Mouse (Mus musculus) neutrophil, adult 5-6 weeks (primary cell): ENCODE data around the gene Scnn1g. TPM values are rescaled to one million over a fixed set of nuclear protein-coding genes. Genes with fewer than 3 reads are reported as not detected.

ENCODE experiments used
- ATAC-seq: fragments of 151-379, 151-347 bp; 2 replicates; pipeline ENCODE4 v1.8.0; 2017; ENCODE audit warnings: mild to moderate bottlenecking, moderate TSS enrichment; ENCODE audit not compliant: insufficient number of reproducible peaks, poor library complexity, low FRiP score, severe bottlenecking; ENCODE audit errors: extremely low read depth
- total RNA-seq: library from RNA; stranded (forward); fragments of 200-1000 nt; gene quantifications from 2 replicates; pipeline ENCODE4 v1.2.3, GENCODE M21; 2017

Gene Scnn1g
- total RNA-seq: not detected in 2 replicates

DNA sequence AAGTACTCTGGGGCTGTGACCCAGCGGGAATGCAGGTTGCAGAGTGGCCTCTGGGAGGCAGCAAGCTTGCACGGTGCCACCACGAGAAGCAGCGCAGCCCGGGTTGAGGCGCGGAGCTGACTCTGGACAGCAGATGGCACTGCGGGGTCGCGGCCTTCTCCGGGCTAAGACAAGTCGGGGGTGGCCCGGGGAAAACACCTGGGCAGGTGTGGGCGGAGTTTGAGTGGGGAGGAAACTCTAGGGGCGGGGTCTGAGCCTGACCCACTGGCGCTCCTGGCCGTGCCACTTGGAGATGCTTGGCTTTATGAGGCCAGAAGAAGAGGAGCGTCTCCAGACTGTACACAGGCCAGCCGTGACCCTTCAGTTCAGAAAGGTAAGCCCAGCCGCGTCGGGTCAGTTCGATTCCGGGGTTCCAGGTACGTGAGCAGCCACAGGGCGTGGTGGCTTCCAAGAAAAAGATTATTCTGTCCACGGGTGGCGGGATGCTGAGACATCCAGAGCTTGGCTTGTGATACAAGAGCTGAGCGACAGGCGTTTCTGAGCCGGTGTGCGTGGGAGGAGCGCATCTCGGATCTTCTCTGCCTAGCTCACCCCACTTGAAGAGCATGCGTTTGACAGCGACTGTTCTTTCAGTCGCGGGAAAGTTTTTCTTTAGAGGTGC is at the start of gene Scnn1g:
Gene Scnn1g (plus strand): TSS at position 309 of the 661 bp plus-strand sequence.
- ATAC-seq: peak; percentile 76

DNA sequence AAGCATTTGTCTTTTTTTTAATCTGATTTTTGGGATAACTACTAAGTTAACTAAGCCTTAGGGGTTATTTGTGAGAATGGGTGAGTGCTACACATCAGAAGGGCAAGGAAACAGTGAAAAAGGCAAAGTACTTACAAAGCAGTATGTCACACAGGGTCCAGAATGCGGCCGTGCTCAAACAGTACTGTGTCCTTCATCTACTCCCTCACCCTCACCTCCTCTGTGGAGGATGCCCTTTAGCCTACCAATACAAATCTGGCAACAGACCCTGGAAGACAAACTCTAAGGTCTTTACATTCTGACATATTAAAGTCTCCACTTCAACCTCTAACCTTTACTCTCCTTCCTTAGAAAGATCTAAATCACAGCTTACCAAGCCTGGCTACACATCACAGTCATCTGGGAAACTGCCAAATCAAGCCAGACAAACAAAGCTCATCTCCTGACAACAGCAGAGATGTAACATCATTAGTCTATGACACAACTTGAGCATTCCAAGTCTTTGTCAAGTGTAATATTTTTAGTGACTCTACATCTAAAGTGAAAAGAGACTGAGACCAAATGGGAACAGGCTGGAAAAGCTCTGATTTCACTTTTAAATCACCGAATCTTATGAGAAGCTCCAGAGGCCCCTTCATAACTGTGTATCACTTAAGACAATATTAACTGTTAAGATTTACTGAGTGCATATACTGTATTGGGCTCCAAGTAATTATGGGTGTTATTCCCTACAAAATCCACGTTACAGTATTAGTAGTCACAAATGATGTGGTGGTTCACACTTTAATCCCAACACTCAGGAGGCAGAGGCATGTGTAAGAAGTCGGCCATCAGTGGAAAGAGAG is 48.9 kb upstream of the Scnn1g start:
- ATAC-seq: no peak

DNA sequence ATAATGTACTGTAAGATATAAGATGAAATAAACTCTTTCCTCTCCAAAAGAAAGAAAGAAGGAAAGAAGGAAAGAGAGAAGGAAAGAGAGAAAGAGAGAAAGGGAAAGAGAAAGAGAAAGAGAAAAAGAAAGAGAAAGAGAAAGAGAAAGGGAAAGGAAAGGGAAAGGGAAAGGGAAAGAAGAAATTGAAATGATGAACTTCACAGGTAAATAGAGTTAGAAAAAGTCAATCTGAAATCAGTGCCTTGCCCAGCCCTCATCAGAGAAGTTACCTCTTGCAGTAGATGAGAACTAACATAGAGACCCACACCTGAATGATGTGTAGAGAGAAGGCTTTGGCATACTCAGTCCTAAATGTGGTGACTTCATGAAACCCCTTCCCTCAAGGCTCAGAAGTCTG is 44.9 kb upstream of the Scnn1g start:
- ATAC-seq: no peak

DNA sequence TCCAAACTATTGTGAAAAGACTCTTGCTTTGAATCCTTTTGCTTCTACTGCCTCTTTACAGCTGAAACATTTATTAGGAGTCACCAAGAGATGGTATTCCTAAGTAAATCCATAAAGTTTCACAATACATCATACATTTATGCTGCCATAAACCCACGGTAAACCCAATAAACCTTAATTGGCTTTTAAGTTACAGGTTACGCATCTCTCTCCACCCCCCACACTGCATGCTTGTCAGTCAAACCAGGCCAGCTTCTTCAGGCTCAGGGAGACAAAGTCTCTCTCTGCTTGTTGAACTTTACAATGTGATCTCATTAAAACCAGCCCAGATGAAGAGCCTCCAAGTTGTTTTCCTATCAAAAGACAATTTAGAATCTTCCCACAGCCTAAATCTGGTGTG is 42.5 kb upstream of the Scnn1g start:
- ATAC-seq: no peak

DNA sequence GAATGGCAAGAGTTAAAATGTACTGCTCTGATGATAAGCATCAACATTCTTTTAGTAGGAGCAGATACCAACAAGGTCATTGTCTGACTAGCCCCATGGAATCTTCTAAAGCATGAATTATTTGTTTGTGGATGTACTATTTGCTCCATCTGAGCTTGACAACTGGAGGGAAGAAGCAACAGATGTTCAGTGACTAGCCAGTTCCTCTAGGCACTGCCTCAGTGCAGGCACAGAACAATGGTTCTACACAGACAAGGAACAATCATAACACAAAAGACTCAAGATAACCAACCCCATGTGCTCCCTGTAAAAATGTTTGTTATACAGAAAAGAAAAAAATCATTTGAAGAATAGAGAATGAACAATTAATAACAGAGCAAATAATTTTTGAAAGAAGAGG is 37.1 kb upstream of the Scnn1g start:
- ATAC-seq: no peak

DNA sequence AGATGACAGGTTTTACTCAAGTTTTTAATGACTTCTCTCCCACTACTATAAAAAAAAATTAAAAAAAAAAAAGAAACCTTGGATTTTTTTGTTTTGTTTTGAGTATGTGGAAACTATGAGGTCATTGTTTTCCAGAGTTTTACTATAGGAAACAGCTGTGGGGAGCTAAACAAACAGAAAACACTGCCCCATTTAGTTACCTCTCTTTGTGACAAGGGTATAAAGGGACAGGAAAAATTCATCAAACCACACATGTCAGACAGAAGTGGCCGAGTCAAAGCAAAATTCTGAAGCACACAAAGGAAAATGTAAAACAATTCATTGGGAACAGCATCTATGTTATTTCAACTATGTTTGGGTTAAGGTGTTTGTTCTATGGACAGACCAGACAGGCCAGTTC is 36.7 kb upstream of the Scnn1g start:
- ATAC-seq: no peak

DNA sequence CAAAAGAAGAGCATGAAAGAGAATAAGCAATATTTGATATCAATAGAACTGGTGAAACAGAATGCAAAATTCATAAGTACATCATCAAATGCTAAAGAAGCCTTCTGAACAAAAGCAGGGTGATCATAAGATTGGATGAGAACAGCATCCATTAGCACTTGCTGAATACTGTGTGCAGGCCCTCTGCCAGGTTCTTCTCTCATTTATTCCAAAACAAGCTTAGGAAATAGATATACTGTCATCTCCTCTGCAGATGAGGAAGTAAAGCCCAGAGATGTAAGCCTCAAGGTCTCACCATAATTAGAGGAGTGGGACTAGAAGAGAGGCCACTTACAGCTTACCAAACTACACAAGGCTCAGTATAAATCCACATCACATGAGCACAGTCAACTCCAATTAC is 35.1 kb upstream of the Scnn1g start:
- no peak for ATAC-seq

DNA sequence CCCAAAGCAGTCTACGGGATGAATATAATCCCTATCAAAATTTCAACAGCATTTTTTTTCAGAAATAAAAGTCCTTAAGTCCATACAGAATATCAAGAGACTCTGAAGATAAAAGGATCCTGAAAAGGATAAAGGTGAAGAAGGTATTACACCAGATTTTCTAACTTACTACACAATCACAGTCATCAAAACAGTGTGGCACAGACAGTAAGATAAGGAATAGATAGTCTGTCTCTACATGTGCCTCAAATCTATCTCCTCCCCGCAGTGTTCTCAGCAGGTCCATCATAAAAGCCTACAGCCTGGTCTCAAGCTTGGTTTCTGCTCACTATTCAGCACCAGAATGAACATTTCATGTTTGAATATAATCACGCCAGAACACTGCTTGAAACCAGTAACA is 33.8 kb upstream of the Scnn1g start:
- ATAC-seq: no peak

DNA sequence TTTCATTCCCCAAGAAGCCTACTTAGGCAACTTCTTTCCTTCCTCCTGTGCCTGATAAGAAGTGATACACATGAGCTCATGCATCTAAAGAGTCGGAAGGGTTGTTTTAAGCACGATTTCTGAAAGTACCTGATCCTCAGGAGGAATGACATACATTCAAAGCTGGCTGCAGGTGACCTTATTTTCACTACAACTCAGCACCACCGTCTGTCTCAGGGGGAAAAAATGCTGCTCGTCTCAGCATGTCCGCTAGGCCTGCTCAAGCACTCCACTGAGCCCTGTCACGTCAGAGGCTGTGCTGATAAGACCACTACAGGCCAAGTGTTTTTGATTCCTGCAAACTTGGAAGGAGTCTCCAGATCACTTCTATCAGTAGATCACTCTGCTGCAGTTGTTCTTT is 32.3 kb upstream of the Scnn1g start:
- ATAC-seq: no peak

DNA sequence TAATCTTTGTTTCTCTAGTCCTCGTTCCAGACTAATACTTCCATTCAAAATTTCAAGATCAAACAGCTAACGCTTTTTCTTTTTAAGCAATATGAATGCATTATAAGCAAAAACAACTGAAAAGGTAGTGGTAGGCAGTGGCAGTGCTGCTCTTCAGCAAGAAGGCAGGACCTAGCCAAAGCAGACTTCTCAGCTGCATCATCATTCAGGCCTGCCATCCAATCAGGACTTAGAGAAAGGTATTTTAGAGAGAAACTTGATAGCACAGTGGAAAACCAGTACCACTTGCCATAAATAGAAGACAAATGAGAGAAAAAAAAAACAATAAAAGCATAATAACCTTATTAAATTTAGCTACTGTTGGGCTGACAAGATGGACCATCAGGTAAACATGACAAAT is 29.2 kb upstream of the Scnn1g start:
- no peak for ATAC-seq

DNA sequence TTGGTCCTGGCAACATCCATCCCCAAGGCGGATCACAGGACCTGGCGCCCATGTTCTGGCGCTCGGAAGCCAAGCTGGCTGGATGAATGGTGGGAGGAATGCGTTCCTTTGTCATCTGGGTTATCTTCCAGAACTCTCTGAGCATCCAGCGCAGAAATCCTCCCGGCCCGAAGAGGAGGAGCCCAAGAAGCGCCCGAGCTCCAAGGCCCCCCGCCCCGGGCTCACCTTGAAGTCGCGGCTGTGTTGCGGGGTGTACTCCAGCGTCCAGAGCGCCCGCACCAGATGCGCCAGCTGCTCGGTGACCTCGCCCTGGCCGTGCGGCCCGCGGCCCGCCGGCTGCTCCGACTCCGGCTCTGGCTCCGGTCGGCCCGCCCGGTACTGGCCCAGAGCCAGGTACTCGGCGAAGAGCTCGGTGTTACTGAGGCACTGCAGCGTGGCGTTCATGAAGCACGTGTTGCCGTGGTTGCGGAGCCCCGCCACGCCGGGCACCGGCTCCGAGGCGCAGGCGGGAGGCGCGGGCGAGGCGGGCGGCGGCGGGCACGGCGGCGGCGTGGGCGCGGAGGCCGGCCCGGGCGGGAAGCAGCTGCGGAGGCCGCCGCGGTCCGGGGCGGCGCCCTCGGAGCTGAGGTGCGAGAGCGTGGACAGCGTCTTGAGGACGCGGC is 27.7 kb upstream of the Scnn1g start:
- no peak for ATAC-seq

DNA sequence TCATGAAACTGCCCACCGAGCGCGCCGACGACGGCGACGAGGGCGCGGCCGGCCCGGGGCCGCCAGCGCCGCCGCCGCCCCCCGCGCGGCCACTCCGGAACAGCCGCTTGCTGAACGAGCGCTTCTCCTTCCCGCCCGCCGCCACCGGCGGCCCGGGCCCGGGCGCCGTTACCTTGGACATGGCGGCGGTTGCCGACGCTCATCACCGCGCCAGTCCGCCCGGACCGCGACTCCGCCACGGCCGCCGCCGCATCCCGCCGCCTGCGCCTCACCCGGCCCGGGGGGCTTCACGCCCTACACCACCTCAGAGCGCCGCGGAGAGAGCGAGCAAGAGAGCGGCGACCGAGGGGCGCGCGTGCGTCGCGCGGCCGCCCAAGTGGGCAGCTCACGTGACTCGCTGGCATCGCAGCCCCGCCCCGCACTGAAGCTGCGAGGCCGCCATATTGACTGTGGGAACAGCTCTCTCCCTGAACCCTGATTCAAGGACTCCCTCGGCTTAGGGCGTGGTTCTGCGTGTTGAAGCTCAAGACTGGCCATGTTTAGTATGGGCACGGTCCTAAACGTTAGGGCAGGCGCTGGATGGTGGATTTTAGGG is 27.1 kb upstream of the Scnn1g start, which contains the start of gene Usp31:
Gene Usp31 (minus strand): TSS at position 181 of the 595 bp plus-strand sequence.
- ATAC-seq: peak; percentile 98

DNA sequence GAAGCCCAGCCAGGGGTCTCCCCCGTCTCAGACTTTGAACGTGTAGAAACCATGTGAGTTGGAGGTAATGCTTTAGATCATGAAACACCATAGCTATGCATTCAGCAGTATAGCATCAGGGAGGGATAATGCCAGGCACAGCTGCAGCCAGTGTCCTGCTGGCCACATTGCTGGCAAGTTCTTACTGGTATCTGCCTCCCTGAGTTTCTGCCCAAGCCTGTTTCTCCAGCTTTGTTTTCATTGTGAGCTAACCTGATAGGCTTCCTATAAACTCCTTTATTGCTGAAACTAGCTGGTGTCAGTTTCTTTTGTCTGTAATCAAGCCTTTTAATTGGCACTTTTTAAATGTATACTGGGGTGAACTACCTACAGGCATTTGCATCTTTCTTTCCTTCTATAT is 23.1 kb upstream of the Scnn1g start:
- ATAC-seq: no peak

DNA sequence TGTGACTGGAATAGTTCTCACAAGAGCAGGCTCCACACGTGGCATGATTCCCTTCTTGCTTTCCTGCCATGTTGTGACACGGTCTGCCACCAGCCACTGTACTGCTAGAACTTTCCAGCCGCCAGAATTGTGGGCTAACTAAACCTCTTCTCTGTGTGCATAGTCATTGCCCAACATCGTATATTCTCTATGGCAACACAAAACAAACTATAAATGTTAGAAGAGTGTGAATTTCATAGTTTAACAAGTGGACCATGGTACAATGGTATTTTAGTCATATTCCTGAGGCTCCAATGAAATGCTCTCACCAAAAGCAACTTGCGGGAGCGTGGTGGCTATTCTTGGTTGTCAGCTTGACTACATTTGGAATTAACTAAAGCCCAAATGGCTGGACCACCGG is 17.2 kb upstream of the Scnn1g start:
- no peak for ATAC-seq

DNA sequence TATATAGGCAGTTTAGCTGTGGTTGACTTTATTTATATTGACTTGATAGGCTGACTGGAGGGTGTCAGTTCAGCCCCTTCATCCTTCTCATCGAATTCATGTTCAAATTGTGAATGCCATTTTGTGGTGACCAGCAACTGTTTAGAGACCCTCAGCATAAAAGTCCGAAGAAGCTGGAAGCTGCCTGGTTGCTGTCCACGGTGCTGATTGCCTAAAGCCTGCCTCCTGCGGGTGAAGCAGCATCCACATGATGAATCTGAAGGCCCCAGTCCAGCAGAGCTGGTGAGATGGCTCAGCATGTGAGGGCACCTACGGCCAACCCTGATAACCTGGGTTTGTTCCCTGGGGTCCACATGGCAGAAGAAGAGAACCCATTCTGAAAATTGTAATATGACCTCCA is 4.1 kb upstream of the Scnn1g start:
- ATAC-seq: no peak

DNA sequence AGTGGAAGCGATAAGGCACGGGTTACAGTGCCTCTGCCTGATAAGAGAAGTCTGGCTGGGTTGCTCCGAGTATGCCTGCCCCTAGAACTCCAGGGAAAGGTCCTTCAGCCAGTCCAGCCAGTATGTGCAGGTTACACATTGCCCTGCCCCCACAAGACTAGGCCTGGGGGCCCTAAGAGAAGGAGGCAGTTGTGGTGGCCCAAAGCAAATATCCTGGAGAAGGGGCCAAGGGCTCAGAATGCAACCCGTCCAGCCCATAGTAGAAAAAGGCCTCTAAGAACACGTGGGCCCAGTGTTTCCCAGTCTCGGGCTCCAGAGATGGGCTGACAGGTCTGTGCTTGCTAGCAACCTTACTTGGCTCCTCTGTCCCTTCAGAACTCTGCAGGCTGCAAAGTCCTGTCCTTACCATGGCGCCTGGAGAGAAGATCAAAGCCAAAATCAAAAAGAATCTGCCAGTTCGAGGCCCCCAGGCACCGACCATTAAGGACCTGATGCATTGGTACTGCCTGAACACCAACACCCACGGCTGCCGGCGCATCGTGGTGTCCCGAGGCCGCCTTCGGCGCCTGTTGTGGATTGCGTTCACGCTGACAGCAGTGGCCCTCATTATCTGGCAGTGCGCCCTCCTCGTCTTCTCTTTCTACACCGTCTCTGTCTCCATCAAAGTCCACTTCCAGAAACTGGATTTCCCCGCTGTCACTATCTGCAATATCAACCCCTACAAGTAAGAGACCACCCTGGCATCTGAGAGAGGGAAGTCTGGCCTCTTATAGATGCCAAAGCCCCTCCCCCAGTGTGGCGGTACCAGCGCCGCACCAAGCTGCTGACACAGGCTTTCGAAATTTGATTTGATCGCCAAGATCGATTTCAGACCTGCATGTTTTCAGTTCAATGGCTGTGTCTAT is 3.5 kb downstream of the Scnn1g start:
- ATAC-seq: no peak

DNA sequence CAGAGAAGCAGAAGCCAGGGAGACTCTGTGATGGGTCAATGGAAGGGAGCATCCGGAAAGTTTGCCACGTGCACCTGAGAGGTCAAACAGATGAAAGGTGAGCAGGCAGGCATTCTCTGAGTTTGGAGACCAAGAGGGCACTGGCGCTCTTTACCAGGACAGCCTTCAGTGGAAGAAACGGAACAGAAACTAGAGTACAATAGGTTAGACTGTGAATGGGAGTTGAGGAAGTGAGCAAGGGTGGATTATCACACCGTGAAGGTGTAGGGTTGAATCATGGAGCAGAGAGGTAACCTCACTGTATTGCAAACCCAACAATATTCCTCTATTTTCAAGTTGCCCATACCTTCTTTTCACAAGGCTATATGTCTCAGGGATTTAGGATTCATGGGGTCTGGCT is 16.0 kb downstream of the Scnn1g start:
- no peak for ATAC-seq

DNA sequence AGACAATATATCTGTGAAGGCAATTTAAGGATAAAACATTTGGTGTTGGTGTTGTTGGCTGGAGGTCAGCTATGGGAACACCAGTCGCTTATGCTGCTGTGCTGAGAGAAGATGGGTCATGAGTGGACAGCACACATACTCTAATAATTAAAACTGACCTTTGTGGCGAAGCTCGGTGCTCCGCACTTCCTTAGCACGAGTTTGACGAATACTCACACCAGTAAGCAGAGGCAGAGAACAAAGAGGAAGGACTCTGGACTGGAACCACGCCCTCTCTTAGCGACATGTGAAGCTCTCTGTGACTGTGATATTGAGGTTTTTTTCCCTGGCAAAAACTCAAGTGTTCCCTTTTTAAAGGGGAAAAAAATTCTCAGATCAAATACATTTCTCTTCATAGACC is 20.5 kb downstream of the Scnn1g start:
- no peak for ATAC-seq

DNA sequence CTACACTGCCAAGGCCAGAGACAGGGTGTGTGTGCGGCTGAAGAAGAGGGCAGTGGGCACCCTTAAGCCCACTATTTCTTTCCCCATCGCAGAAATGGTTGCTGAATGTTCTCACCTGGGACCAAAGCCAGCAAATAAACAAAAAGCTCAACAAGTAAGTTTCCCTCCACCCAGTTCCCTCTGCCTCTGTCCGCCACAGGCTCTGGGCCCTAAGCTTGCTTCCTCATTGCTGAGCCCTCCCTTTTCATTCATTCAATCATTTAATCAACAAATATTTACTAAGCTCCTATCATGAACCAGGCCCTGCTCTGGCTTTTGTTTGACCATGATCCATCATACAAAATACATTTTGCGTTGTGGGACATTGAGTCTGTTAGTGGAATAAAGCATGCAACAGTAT is 29.0 kb downstream of the Scnn1g start:
- no peak for ATAC-seq
